Mouse (Mus musculus): ENCODE measurements around the gene Rexo4.

The Rexo4 gene

DNA sequence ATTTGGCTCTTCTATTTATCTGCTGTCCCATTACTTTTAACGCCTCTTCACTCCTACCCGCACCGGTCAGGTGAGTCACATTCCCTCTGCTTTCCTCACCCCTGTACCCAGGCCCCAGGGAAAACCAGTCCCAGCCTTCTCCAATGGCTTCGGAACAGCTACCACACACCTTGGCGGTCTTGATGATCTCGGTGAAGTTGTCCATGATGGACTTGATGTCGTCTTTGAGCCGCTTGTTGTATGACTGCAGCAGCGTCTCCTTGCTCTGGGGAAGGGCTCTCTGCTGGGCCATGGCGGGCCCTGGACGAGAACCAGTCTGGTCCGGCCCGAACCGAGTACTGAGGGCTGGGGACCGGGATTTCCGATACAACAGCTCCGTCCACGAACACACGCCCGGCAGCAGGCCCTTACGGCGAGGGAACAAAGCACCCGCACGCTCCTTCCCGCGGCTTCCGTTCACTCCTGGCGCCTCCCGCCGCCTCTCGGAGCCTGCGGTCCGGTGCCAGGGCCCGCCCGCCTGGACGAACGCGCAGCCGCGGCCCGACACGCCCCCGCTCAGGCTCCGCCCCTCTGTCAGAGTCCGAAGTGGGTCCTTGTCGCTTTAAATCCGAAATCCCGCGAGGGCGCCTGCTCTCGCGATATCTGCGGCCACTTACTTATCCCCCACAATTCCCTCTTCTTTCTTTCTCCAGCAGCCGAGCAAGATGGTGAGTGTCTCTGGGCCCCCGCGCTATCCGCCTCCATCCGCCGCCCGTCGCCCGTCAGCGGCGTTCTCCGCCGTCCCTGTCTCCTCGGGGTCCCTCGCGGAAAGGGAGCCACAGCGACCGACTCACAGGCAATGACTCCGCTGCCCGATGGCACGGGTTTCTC, 53.8 kb downstream of the Rexo4 start, which contains the start of the genes Med22 and Rpl7a:
Med22 (minus strand) TSS at position 554 of the 870 bp plus-strand sequence.
Rpl7a (plus strand) TSS at position 641 of the 870 bp plus-strand sequence.
- peak; percentile 98 for DNase-seq (ENCODE audit: low spot score)

DNA sequence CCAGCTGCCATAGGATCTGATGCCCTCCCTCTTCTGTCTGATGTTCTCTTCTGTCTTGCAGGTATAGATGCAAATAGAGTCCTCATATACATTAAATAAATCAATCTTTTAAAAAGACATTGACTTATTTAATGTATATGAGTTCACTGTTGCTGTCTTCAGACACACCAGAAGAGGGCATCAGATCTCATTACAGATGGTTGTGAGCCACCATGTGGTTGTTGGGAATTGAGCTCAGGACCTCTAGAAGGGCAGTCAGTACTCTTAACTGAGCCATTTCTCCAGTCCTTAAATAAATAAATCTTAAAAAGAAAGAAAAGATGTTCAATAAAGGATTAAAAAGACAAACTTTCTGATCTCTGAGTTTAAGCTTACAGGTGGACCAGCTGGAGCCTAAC, 54.8 kb downstream of the Rexo4 start:
- no peak for DNase-seq (ENCODE audit: low spot score)

DNA sequence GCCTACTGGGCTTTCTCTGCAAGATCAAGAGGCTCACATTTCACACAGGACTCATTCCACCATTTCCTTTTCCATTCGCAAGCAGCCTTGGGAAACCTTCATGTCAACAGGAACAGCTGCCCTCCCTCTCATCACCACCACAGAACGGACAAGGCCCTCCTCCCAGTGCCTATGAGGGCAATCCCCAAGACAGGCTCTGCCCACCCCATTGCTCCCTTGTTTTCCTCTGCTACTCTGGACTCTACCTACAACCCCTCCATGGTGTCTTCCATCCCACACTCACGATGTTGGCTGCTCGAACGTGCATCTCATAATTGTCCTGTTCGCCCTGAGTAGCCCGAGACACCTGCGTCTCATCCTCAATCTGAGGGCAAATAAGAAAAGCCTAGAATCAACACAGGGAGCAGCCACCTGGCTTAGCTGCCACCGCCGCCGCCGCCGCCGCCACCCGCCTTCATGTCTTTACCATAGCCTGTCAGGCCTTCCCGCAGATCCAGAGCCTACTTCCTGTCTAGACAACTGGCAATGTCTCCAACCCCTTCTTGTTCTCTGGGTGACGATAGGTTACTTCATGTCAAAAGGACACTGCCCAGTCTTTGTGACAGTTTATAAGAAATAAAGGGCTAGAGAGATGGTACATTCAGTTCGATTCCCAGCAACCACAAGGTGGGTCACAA, 55.3 kb downstream of the Rexo4 start:
- DNase-seq (ENCODE audit: low spot score), result no peak

DNA sequence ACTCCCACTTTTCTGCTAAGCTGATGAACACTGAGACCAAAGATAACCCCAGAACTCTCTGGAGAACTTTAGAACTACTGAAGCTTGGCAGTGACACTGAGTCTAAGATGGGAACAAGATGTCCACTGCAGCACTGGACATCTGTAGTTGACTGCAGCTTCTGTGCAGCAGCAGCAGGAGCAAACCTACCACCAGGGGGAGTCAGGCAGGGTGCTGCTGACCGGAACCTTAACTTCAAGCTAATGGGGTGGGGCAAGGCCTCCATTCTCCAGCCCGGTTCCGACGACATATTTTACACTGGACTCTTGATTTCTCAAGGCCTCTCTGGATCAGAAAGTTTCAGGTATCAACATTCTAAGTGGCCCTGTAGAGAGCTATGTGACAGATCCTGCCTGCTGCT, 57.1 kb downstream of the Rexo4 start:
- DNase-seq (ENCODE audit: low spot score), result peak; percentile 48

DNA sequence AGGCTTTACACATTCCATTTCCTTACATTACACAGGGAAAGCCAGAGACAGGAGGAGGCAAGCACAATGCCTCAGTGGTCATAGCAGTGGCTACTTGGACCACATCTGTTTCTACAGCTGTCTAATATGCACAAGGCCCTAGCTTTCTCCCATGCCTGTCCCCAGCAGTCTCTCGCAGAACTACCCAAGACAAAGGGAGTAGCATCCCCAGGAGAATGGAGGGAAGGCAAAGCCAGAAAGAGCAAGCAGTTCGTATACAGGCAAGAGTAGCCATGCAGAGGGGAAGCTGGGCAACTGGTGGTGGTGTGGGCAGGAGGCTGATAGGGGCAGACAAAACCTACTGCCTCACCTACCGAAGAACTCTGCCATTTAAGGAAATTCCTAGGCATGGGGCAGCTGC, 57.8 kb downstream of the Rexo4 start:
- DNase-seq (ENCODE audit: low spot score), result no peak

DNA sequence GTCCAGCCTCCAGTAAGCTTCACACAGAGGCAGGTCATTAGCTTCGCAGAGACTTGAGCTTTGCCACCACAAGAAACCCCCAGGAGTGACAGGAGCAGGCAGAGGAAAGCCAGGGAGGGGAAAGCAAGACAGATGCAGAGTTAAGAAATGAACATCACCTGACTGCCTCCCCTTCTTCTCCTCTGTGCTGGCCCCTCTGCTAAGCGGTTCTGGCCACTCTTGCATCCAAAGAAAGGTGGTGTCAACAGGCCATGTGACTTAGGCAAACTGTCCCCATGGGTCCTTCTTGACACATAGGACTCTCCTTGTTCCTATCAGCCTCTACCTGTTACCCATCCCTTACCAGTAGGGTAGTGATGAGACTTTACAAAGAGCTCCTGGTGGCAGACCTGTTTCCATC, 58.2 kb downstream of the Rexo4 start:
- DNase-seq (ENCODE audit: low spot score), result no peak

Data from MN1 (cell line).